ENCODE assay signal across 15 mouse cellular contexts in the genomic region with DNA sequence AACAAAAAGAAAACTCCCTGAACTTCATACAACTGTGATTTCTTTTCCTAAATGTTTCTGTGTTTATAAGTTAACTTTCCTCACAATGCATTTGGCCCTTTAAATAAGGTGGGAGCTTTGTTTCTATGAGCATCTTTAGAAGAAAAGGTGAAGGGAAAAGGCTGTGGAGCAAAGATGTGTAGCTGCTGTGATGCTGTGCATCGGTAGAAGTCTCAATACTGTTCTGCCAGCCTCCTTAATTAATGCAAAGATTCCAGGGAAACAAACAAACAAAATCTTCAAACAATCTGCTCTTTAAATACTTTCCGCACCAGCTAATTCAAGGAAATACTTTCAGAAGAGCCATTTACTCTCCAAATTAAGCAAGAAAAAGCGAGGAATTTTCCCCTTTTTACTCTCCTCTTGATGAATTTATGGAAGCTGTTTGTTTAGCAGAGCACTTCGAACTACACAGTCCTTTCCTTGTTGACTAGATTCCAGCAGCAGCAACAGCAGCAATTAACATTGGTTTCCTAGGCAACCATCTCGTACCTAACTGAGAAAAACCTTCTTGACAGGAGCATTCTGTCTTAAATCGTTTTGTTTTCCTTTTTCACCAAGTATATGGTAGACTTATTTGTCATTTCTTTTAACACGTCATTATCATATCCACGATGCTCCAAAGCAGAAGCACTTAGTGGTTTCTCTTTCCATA.
DNase-seq lines count a peak whose midpoint lies in the region; ATAC-seq and TF ChIP-seq lines count a peak whose summit lies in the region.
"Had no signal": no experiment of that assay in that cellular context is flagged by ENCODE, and none has a peak within 500 bp of the region (broad histone marks: within the 10 kb centered on the region; RNA-seq: fewer than 3 reads in every experiment).

No protein-coding gene starts in this region.

- H3K9me3 ChIP-seq in kidney, postnatal 0 days (replicated peaks; ENCODE audit: low read length) = no peaks in the 10 kb centered on the region
- H3K9me3 ChIP-seq in forebrain, embryonic 13.5 days (replicated peaks) = no peaks in the 10 kb centered on the region
- no peaks in the 10 kb centered on the region for H3K9me3 ChIP-seq in midbrain, embryonic 16.5 days (replicated peaks; ENCODE audit: control insufficient read depth, low read length, poor library complexity, severe bottlenecking)
- H3K9me3 ChIP-seq in intestine, embryonic 16.5 days (ENCODE audit: control insufficient read depth, low read length) = no peaks in the 10 kb centered on the region
- H3K9me3 ChIP-seq: heart, embryonic 13.5 days; liver, embryonic 15.5 days had no signal

- WGBS in kidney, postnatal 0 days = 22% methylated on average over 8 of the region's 8 CpGs
- 24% methylated on average over 8 of the region's 8 CpGs for WGBS in kidney, adult 2 months
- 14% methylated on average over 8 of the region's 8 CpGs for WGBS in forebrain, embryonic 13.5 days
- 38% methylated on average over 8 of the region's 8 CpGs for WGBS in midbrain, embryonic 16.5 days
- 35% methylated on average over 8 of the region's 8 CpGs for WGBS in intestine, embryonic 16.5 days

- H3K4me2 ChIP-seq in kidney, postnatal 0 days (ENCODE audit: low read length) = no peak overlapping the region
- peak overlapping the region; percentile 45 for H3K4me2 ChIP-seq in forebrain, embryonic 13.5 days
- H3K4me2 ChIP-seq in midbrain, embryonic 16.5 days (ENCODE audit: low read length) = no peak overlapping the region
- H3K4me2 ChIP-seq in intestine, embryonic 16.5 days (ENCODE audit: low read depth, low read length) = no peak overlapping the region
- H3K4me2 ChIP-seq: heart, embryonic 13.5 days; liver, embryonic 15.5 days had no signal

- H3K4me1 ChIP-seq in kidney, postnatal 0 days (replicated peaks; ENCODE audit: insufficient read depth, low read length) = no peaks in the 10 kb centered on the region
- H3K4me1 ChIP-seq in kidney, adult 2 months (ENCODE audit: control insufficient read depth, insufficient read depth, low read length) = no peaks in the 10 kb centered on the region
- H3K4me1 ChIP-seq in forebrain, embryonic 13.5 days = peaks cover 24% of the 10 kb centered on the region
- H3K4me1 ChIP-seq in midbrain, embryonic 16.5 days (ENCODE audit: control insufficient read depth, insufficient read depth, low read length) = peaks cover 24% of the 10 kb centered on the region
- H3K4me1 ChIP-seq in intestine, embryonic 16.5 days (ENCODE audit: control insufficient read depth, insufficient read depth, low read length) = no peaks in the 10 kb centered on the region
- H3K4me1 ChIP-seq: heart, embryonic 13.5 days; liver, embryonic 15.5 days had no signal

- H3K27me3 ChIP-seq in kidney, postnatal 0 days (ENCODE audit: insufficient read depth, low read length) = no peaks in the 10 kb centered on the region
- no peaks in the 10 kb centered on the region for H3K27me3 ChIP-seq in kidney, adult 2 months (replicated peaks; ENCODE audit: control insufficient read depth, insufficient read depth, low read length)
- H3K27me3 ChIP-seq in forebrain, embryonic 13.5 days = no peaks in the 10 kb centered on the region
- H3K27me3 ChIP-seq in midbrain, embryonic 16.5 days (ENCODE audit: control insufficient read depth, insufficient read depth, low read depth, low read length) = no peaks in the 10 kb centered on the region
- no peaks in the 10 kb centered on the region for H3K27me3 ChIP-seq in intestine, embryonic 16.5 days (replicated peaks; ENCODE audit: control insufficient read depth, insufficient read depth, low read length)
- H3K27me3 ChIP-seq: heart, embryonic 13.5 days; liver, embryonic 15.5 days had no signal

- no peak for TF ChIP-seq CTCF in kidney, postnatal 0 days (IDR thresholded peaks at IDR 0.05; ENCODE audit: low read depth)
- TF ChIP-seq CTCF in kidney, adult 2 months (conservative IDR thresholded peaks at IDR 0.05; ENCODE audit: insufficient read depth, insufficient read length, low read depth, low read length) = no peak
- no peak for TF ChIP-seq CTCF in brain, embryonic 14.5 days (IDR thresholded peaks at IDR 0.05; ENCODE audit: borderline replicate concordance, extremely low read depth, insufficient read depth, insufficient read length)

- no peak for TF ChIP-seq POLR2A in kidney, adult 2 months (IDR thresholded peaks at IDR 0.05; ENCODE audit: low read depth, low read length)
- no peak for TF ChIP-seq POLR2A in brain, embryonic 14.5 days (IDR thresholded peaks at IDR 0.05; ENCODE audit: borderline replicate concordance, extremely low read depth, insufficient read depth, insufficient read length, poor library complexity, severe bottlenecking)

- no peak overlapping the region for H3K4me3 ChIP-seq in kidney, postnatal 0 days (replicated peaks; ENCODE audit: low read depth, low read length)
- H3K4me3 ChIP-seq in kidney, adult 2 months (ENCODE audit: insufficient read depth, low read depth, low read length) = no peak overlapping the region
- H3K4me3 ChIP-seq in forebrain, embryonic 13.5 days = no peak overlapping the region
- no peak overlapping the region for H3K4me3 ChIP-seq in midbrain, embryonic 16.5 days (ENCODE audit: low read depth, low read length)
- H3K4me3 ChIP-seq in intestine, embryonic 16.5 days (ENCODE audit: low read length) = no peak overlapping the region
- H3K4me3 ChIP-seq: heart, embryonic 13.5 days; liver, embryonic 15.5 days had no signal

- no peaks in the 10 kb centered on the region for H3K36me3 ChIP-seq in kidney, postnatal 0 days (ENCODE audit: insufficient read depth, low read length)
- H3K36me3 ChIP-seq in kidney, adult 2 months (ENCODE audit: control insufficient read depth, insufficient read depth, low read length) = no peaks in the 10 kb centered on the region
- H3K36me3 ChIP-seq in forebrain, embryonic 13.5 days (ENCODE audit: poor library complexity, severe bottlenecking) = peaks cover 7% of the 10 kb centered on the region; the same call in 1 of the 2 replicates
- H3K36me3 ChIP-seq in midbrain, embryonic 16.5 days (ENCODE audit: control insufficient read depth, insufficient read depth, low read length) = peaks cover 3% of the 10 kb centered on the region
- no peaks in the 10 kb centered on the region for H3K36me3 ChIP-seq in intestine, embryonic 16.5 days (ENCODE audit: control insufficient read depth, insufficient read depth, low read length)
- H3K36me3 ChIP-seq: heart, embryonic 13.5 days; liver, embryonic 15.5 days had no signal

- H3K27ac ChIP-seq in kidney, postnatal 0 days = no peak overlapping the region
- H3K27ac ChIP-seq in kidney, adult 2 months (ENCODE audit: insufficient read depth, low read depth, low read length) = no peak overlapping the region
- H3K27ac ChIP-seq in forebrain, embryonic 13.5 days = peak overlapping the region; percentile 64
- H3K27ac ChIP-seq in midbrain, embryonic 16.5 days (ENCODE audit: low read length) = peak overlapping the region; percentile 19; the same call in 1 of the 2 replicates
- no peak overlapping the region for H3K27ac ChIP-seq in intestine, embryonic 16.5 days (ENCODE audit: low read length)
- H3K27ac ChIP-seq: heart, embryonic 13.5 days; liver, embryonic 15.5 days had no signal

- H3K9ac ChIP-seq in kidney, postnatal 0 days (ENCODE audit: low read depth, low read length) = no peak overlapping the region
- H3K9ac ChIP-seq in forebrain, embryonic 13.5 days = no peak overlapping the region
- H3K9ac ChIP-seq in midbrain, embryonic 16.5 days (ENCODE audit: low read depth, low read length) = no peak overlapping the region
- no peak overlapping the region for H3K9ac ChIP-seq in intestine, embryonic 16.5 days (ENCODE audit: low read depth, low read length)
- H3K9ac ChIP-seq: heart, embryonic 13.5 days; liver, embryonic 15.5 days had no signal

- peak; percentile 21 for DNase-seq in kidney, postnatal 0 days (ENCODE audit: low spot score)
- DNase-seq in kidney, adult 2 months = no peak
- DNase-seq in brain, embryonic 14.5 days (ENCODE audit: low read depth) = peak; percentile 90
- no peak for DNase-seq in adrenal gland, postnatal 14 days
- no peak for DNase-seq in cerebellum, adult 11-12 months
- DNase-seq: cerebellum, adult 18-20 months; gastrocnemius, postnatal 25 days; left cerebral cortex, postnatal 4 days; lung, postnatal 36 days; thymus, postnatal 14 days had no signal

- ATAC-seq in kidney, postnatal 0 days (replicated peaks; ENCODE audit: low FRiP score, low read depth) = no peak
- peak; percentile 81 for ATAC-seq in forebrain, embryonic 13.5 days
- ATAC-seq in midbrain, embryonic 16.5 days = no peak
- no peak for ATAC-seq in intestine, embryonic 16.5 days

Comparison
In these comparisons a context has a peak if more than half of its experiments do, and no peak if none do; other contexts are left out.
1. DNase-seq: peak in kidney, postnatal 0 days (single experiment) and brain, embryonic 14.5 days (single experiment); none in kidney, adult 2 months (single experiment), adrenal gland, postnatal 14 days (single experiment) and cerebellum, adult 11-12 months (single experiment).
2. H3K27ac ChIP-seq: peak in forebrain, embryonic 13.5 days (single experiment) and midbrain, embryonic 16.5 days (single experiment); none in kidney, postnatal 0 days (single experiment), kidney, adult 2 months (single experiment) and intestine, embryonic 16.5 days (single experiment).